Mouse (Mus musculus): Measurements from ENCODE around the gene Gm10226.

GRCm38 (mm10) chr17:21648791-21649190, 42.9 kb upstream of the Gm10226 start:
- TF ChIP-seq CTCF (IDR thresholded peaks at IDR 0.05 in 2 of 3, conservative IDR thresholded peaks at IDR 0.05 in 1 of 3; ENCODE audit: control insufficient read depth in 1 of 3, insufficient read depth in 1 of 3, low read depth in 2 of 3, low read length in 3 of 3, poor library complexity in 1 of 3, severe bottlenecking in 1 of 3) (no peak), MEF2A (IDR thresholded peaks at IDR 0.05; ENCODE audit: extremely low read depth, insufficient replicate concordance, low read depth, low read length, poor library complexity, severe bottlenecking) (no peak), MAZ (IDR thresholded peaks at IDR 0.05; ENCODE audit: low read depth, low read length) (no peak), MAFK (IDR thresholded peaks at IDR 0.05; ENCODE audit: borderline replicate concordance, low read depth, low read length) (no peak), RAD21 (IDR thresholded peaks at IDR 0.05; ENCODE audit: low read depth, low read length) (no peak), EP300 (IDR thresholded peaks at IDR 0.05; ENCODE audit: low read depth in 1 of 2, low read length in 2 of 2) (no peak), POLR2AphosphoS2 (IDR thresholded peaks at IDR 0.05; ENCODE audit: low read length) (no peak), E2F4 (IDR thresholded peaks at IDR 0.05; ENCODE audit: borderline replicate concordance, low read depth, low read length) (no peak), UBTF (IDR thresholded peaks at IDR 0.05; ENCODE audit: borderline replicate concordance, insufficient read depth, low read depth, low read length) (no peak), MYC (IDR thresholded peaks at IDR 0.05; ENCODE audit: low read depth, low read length) (no peak), NELFE (IDR thresholded peaks at IDR 0.05; ENCODE audit: low read depth, low read length) (no peak)

All from MEL (cell line).